Mouse (Mus musculus): ENCODE measurements around the gene Gm17455. TPM values are rescaled to one million over a fixed set of nuclear protein-coding genes. Genes with fewer than 3 reads are reported as not detected.

Gm17455 gene
- 7.6 and 9.8 TPM in 2 replicates for polyA plus RNA-seq (2014; fragmentation: Nextera tagmentation; extraction: Ambion mirVana)

- Histone ChIP-seq H3K27me3 (ENCODE audit: control insufficient read depth, insufficient read depth, low read length) (no peaks in the 10 kb centered on the region), H3K4me3 (replicated peaks; ENCODE audit: low read depth, low read length) (no peak within 1 kb of the TSS), H3K27ac (replicated peaks; ENCODE audit: low read depth, low read length) (no peak within 1 kb of the TSS; the same call in 1 of the 2 replicates), H3K36me3 (ENCODE audit: control insufficient read depth, insufficient read depth, low read length) (no peaks in the 10 kb centered on the region), H3K4me1 (ENCODE audit: control insufficient read depth, insufficient read depth, low read length) (peaks cover 3% of the 10 kb centered on the region; the same call in 1 of the 2 replicates), H3K9ac (replicated peaks; ENCODE audit: low read length) (0 out of 2 replicates have a peak within 1 kb of the TSS, but pooled peaks have one; percentile 6), H3K4me2 (ENCODE audit: low read length) (no peak within 1 kb of the TSS), H3K9me3 (ENCODE audit: control insufficient read depth, low read length) (no peaks in the 10 kb centered on the region)
- DNase-seq: peak; percentile 36
- no peak for ATAC-seq (ENCODE audit: low FRiP score, low TSS enrichment)
- WGBS: 32% methylated on average over 7 of the region's 7 CpGs
Observed at GRCm38 (mm10) chr10:60399449-60399848, at the start of gene Gm17455. Gene Gm17455, plus strand, starts transcription at chr10:60399726.

DNA sequence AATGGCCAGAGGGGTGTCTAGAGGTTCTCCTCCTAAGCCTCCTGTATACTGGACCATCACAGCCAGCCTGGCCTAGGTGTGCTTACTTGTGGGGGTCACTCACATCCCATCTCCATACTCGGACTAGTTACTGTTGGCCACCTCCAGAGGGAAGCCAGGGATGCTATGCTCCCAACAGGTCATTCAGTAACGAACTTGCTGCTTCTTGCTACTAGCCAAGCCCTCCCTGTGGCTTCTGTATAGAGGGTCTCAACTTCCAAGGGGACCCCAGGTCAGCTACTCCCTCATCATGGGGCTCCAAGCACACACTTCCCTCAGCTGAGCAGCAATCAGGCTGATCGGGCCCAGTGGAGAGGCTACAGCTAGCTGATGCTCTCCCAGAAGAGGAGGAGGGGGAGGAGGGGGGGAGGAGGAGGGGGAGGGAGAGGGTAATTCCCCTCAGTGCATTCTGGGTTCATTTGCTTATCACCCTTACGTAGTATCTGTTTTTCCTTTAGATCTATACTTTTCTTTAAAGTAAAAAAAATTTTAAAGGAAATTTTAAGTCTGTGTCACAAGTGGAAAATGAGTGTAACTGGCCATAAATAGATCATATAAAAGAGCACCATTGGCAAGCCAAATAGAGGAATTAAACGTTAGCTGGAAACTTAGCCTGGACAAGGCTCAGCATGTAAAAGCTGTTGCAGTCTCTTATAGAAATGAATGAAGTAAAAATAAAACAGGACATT is 49.3 kb upstream of the Gm17455 start:
- DNase-seq (no peak), ATAC-seq (ENCODE audit: low FRiP score, low TSS enrichment) (no peak)
- H3K27me3 ChIP-seq (ENCODE audit: control insufficient read depth, insufficient read depth, low read length): peaks cover 14% of the 10 kb centered on the region
- no peaks in the 10 kb centered on the region for H3K9me3 ChIP-seq (ENCODE audit: control insufficient read depth, low read length)
- no peak overlapping the region for H3K9ac ChIP-seq (replicated peaks; ENCODE audit: low read length)
- H3K27ac ChIP-seq (replicated peaks; ENCODE audit: low read depth, low read length): no peak overlapping the region
- H3K4me3 ChIP-seq (replicated peaks; ENCODE audit: low read depth, low read length): no peak overlapping the region
- H3K36me3 ChIP-seq (ENCODE audit: control insufficient read depth, insufficient read depth, low read length): no peaks in the 10 kb centered on the region
- H3K4me1 ChIP-seq (ENCODE audit: control insufficient read depth, insufficient read depth, low read length): peaks cover 13% of the 10 kb centered on the region; the same call in 1 of the 2 replicates
- 54% methylated on average over 5 of the region's 5 CpGs for WGBS
- peak overlapping the region; percentile 15; the same call in 1 of the 2 replicates for H3K4me2 ChIP-seq (ENCODE audit: low read length)

GRCm38 (mm10) chr10:60350805-60351167 is 48.7 kb upstream of the Gm17455 start:
- ATAC-seq (ENCODE audit: low FRiP score, low TSS enrichment): peak; percentile 32; the same call in 1 of the 2 replicates

GRCm38 (mm10) chr10:60351248-60351647 is 48.3 kb upstream of the Gm17455 start:
- Histone ChIP-seq H3K9ac (replicated peaks; ENCODE audit: low read length) (no peak overlapping the region), H3K4me2 (ENCODE audit: low read length) (no peak overlapping the region), H3K36me3 (ENCODE audit: control insufficient read depth, insufficient read depth, low read length) (no peaks in the 10 kb centered on the region), H3K27me3 (ENCODE audit: control insufficient read depth, insufficient read depth, low read length) (peaks cover 14% of the 10 kb centered on the region), H3K9me3 (ENCODE audit: control insufficient read depth, low read length) (no peaks in the 10 kb centered on the region), H3K4me1 (ENCODE audit: control insufficient read depth, insufficient read depth, low read length) (peaks cover 13% of the 10 kb centered on the region; the same call in 1 of the 2 replicates), H3K27ac (replicated peaks; ENCODE audit: low read depth, low read length) (no peak overlapping the region), H3K4me3 (replicated peaks; ENCODE audit: low read depth, low read length) (no peak overlapping the region)
- 26% methylated on average over 3 of the region's 3 CpGs for WGBS
- no peak for DNase-seq
- peak; percentile 25; the same call in 1 of the 2 replicates for ATAC-seq (ENCODE audit: low FRiP score, low TSS enrichment)

More at GRCm38 (mm10) chr10:60350805-60351167, 48.7 kb upstream of the Gm17455 start:
- Histone ChIP-seq H3K4me2 (ENCODE audit: low read length) (peak overlapping the region; percentile 15; the same call in 1 of the 2 replicates), H3K4me3 (replicated peaks; ENCODE audit: low read depth, low read length) (no peak overlapping the region), H3K27me3 (ENCODE audit: control insufficient read depth, insufficient read depth, low read length) (peaks cover 14% of the 10 kb centered on the region), H3K4me1 (ENCODE audit: control insufficient read depth, insufficient read depth, low read length) (peaks cover 13% of the 10 kb centered on the region; the same call in 1 of the 2 replicates), H3K27ac (replicated peaks; ENCODE audit: low read depth, low read length) (no peak overlapping the region), H3K9me3 (ENCODE audit: control insufficient read depth, low read length) (no peaks in the 10 kb centered on the region), H3K36me3 (ENCODE audit: control insufficient read depth, insufficient read depth, low read length) (no peaks in the 10 kb centered on the region), H3K9ac (replicated peaks; ENCODE audit: low read length) (no peak overlapping the region)
- peak; percentile 76 for DNase-seq
- 58% methylated on average over 3 of the region's 3 CpGs for WGBS

DNA sequence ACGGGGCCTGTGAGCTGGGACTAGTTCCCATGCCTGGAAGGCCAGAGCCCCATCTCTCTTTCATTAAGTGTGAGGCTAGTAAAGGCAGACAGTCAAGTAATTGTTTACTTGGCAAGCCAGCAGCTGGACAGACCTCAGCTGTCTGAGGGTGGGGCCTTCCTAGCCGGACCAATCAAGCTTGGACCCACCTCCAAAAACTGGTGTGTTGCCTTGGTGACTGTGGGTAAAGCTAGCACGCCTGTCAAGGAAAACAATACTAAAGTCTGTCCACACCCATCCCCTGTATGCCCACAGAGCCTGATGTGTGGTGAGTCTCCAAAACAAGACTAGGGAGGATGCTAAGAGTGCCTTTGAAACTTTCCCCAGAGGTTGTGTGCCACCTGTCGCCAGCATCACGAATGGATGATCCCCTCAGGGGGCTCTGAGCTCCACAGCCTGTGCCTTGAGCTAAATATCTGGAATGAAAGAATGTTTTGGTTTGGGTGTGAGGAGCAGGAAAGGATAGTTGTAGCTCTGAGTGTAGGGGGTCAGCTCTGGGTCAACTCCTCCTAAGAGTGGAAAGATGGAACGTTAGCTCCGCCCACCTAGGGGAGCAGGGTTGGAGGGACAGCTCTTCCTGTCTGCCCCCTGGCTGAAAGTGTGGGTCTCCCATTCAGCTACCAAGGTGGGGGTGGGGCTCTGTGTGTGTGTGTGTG is 47.6 kb upstream of the Gm17455 start:
- Histone ChIP-seq H3K9ac (replicated peaks; ENCODE audit: low read length) (no peak overlapping the region), H3K4me1 (ENCODE audit: control insufficient read depth, insufficient read depth, low read length) (peaks cover 8% of the 10 kb centered on the region; the same call in 1 of the 2 replicates), H3K36me3 (ENCODE audit: control insufficient read depth, insufficient read depth, low read length) (no peaks in the 10 kb centered on the region), H3K27me3 (ENCODE audit: control insufficient read depth, insufficient read depth, low read length) (peaks cover 9% of the 10 kb centered on the region), H3K27ac (replicated peaks; ENCODE audit: low read depth, low read length) (no peak overlapping the region), H3K9me3 (ENCODE audit: control insufficient read depth, low read length) (no peaks in the 10 kb centered on the region), H3K4me3 (replicated peaks; ENCODE audit: low read depth, low read length) (no peak overlapping the region), H3K4me2 (ENCODE audit: low read length) (no peak overlapping the region)
- peak; percentile 11; the same call in 1 of the 2 replicates for ATAC-seq (ENCODE audit: low FRiP score, low TSS enrichment)
- 32% methylated on average over 7 of the region's 7 CpGs for WGBS
- DNase-seq: peak; percentile 29

DNA sequence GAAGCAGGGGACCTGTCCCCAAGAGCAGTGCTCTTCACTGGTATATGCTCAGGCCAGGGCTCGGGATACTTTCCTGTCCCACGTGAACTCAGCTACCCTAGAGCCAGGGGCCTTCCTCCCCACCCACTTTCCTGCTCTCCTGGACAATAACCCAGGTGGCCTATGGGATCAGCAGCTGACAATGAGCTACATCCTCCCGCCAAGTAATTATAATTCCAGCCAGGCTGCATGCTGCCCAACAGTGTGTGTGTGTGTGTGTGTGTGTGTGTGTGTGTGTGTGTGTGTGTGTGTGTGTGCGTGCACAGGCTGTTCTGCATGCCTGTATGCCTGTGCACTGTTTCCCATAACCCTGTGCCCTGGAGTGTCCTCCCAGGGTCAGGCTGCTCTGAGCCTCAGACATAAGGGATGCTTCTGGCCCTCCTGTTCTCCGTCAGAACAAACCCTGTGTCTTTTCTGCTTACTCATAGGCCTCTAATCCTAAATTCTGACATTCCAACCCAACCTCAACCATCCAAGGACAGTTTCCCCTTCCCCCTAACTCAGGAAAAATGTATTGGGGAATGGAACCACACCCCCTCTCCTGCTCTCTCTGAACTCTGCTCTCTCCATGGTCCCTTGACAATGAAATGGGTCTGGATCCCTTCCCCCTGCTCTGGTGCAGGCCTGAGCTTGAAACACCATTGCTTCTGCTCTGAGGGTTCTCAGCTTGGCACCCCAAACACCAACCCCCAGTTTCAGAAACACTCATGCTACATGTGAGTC is 46.1 kb upstream of the Gm17455 start:
- DNase-seq (no peak), ATAC-seq (ENCODE audit: low FRiP score, low TSS enrichment) (no peak)
- Histone ChIP-seq H3K36me3 (ENCODE audit: control insufficient read depth, insufficient read depth, low read length) (no peaks in the 10 kb centered on the region), H3K4me2 (ENCODE audit: low read length) (no peak overlapping the region), H3K9ac (replicated peaks; ENCODE audit: low read length) (no peak overlapping the region), H3K27me3 (ENCODE audit: control insufficient read depth, insufficient read depth, low read length) (no peaks in the 10 kb centered on the region), H3K27ac (replicated peaks; ENCODE audit: low read depth, low read length) (no peak overlapping the region), H3K4me1 (ENCODE audit: control insufficient read depth, insufficient read depth, low read length) (0 out of 2 replicates have a peak, but pooled peaks cover 4% of the 10 kb centered on the region), H3K4me3 (replicated peaks; ENCODE audit: low read depth, low read length) (no peak overlapping the region), H3K9me3 (ENCODE audit: control insufficient read depth, low read length) (no peaks in the 10 kb centered on the region)
- 54% methylated on average over 5 of the region's 5 CpGs for WGBS

- H3K9ac ChIP-seq (replicated peaks; ENCODE audit: low read length): no peak overlapping the region
- no peak overlapping the region for H3K4me3 ChIP-seq (replicated peaks; ENCODE audit: low read depth, low read length)
- 91% methylated on average over 4 of the region's 4 CpGs for WGBS
- H3K9me3 ChIP-seq (ENCODE audit: control insufficient read depth, low read length): no peaks in the 10 kb centered on the region
- H3K27me3 ChIP-seq (ENCODE audit: control insufficient read depth, insufficient read depth, low read length): no peaks in the 10 kb centered on the region
- no peaks in the 10 kb centered on the region for H3K36me3 ChIP-seq (ENCODE audit: control insufficient read depth, insufficient read depth, low read length)
- DNase-seq: no peak
- H3K4me2 ChIP-seq (ENCODE audit: low read length): no peak overlapping the region
- no peak overlapping the region for H3K27ac ChIP-seq (replicated peaks; ENCODE audit: low read depth, low read length)
- no peak for ATAC-seq (ENCODE audit: low FRiP score, low TSS enrichment)
- H3K4me1 ChIP-seq (ENCODE audit: control insufficient read depth, insufficient read depth, low read length): 0 out of 2 replicates have a peak, but pooled peaks cover 4% of the 10 kb centered on the region
Observed at GRCm38 (mm10) chr10:60354003-60354325, 45.6 kb upstream of the Gm17455 start.

DNA sequence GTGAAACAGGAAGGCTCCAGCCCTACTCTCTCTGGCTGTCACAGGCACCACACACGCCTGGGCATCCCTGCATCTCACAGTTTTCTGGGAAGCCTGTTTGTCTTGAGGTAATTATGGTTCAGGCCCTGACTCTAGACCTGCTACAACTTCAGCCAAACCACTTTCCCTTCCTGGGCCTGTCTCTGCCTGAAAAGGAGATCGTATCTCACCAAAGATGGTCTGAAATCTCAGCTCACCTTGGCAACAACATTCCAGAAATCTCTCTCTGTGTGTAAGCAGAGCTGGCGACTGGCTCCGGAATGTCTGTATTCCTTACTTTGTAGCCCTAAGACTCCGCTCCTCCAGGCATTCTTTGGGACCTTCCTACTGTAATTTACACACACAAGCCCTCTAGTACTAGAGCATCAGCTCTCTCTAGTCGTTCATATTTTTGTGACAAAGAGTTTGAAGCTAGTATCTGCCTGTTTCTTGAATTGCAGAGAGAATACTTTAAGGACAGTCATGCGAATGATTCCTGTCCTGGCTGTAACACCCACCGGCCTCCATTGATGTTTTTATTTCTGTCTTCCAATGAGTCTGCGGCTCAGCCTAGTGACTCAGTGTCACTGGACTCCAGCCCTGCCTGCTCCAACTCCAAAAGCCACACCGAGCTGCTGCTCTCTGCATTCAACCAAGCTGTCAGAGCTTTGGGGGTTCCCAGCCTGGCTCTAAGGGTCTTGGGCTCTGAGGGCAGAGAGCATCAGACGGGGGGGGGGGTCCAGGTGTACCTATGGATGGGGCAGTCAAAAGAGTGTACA is 44.4 kb upstream of the Gm17455 start:
- 78% methylated on average over 11 of the region's 11 CpGs for WGBS
- Histone ChIP-seq H3K4me1 (ENCODE audit: control insufficient read depth, insufficient read depth, low read length) (0 out of 2 replicates have a peak, but pooled peaks cover 4% of the 10 kb centered on the region), H3K9me3 (ENCODE audit: control insufficient read depth, low read length) (no peaks in the 10 kb centered on the region), H3K9ac (replicated peaks; ENCODE audit: low read length) (no peak overlapping the region), H3K27ac (replicated peaks; ENCODE audit: low read depth, low read length) (no peak overlapping the region), H3K4me2 (ENCODE audit: low read length) (no peak overlapping the region), H3K27me3 (ENCODE audit: control insufficient read depth, insufficient read depth, low read length) (no peaks in the 10 kb centered on the region), H3K36me3 (ENCODE audit: control insufficient read depth, insufficient read depth, low read length) (no peaks in the 10 kb centered on the region), H3K4me3 (replicated peaks; ENCODE audit: low read depth, low read length) (no peak overlapping the region)
- ATAC-seq (ENCODE audit: low FRiP score, low TSS enrichment) (no peak), DNase-seq (no peak)

Measured in midbrain, embryonic 14.5 days (tissue).